Mouse (Mus musculus) T-helper 2 cell (primary cell): ENCODE measurements around the gene Crat.

Source experiments
- in situ Hi-C: fragments of 300-600 bp; cut with MboI, MseI; formaldehyde crosslinking; loops from one replicate; pipeline ENCODE4 v1.15.1; 2025; ENCODE audit warnings: high pct_unique_total_duplicates

Crat gene

GRCm38 (mm10) chr2:30415157-30415935 lies at the start of gene Crat:
Gene Crat, minus strand, starts transcription at chr2:30415813.
- in situ Hi-C loops = no loop called here

- in situ Hi-C loops = no loop called here
These were observed 48.8 kb upstream of the Crat start for GRCm38 (mm10) chr2:30464411-30464810.

GRCm38 (mm10) chr2:30463904-30464330 lies 48.3 kb upstream of the Crat start:
- in situ Hi-C loops = no loop called here

GRCm38 (mm10) chr2:30463341-30463761 lies 47.7 kb upstream of the Crat start:
- in situ Hi-C loops = no loop called here

- in situ Hi-C loops = no loop called here
These were observed 43.6 kb upstream of the Crat start for GRCm38 (mm10) chr2:30459241-30459640.

GRCm38 (mm10) chr2:30458349-30458748 lies 42.7 kb upstream of the Crat start:
- in situ Hi-C loops = no loop called here

GRCm38 (mm10) chr2:30456104-30456980 lies 40.7 kb upstream of the Crat start:
- in situ Hi-C loops = no loop called here

- in situ Hi-C loops = loop anchor here (5.0 kb wide), 1 partner anchor 338 kb away; no protein-coding TSS in a partner anchor
These were observed 39.0 kb upstream of the Crat start for GRCm38 (mm10) chr2:30454587-30454986.

GRCm38 (mm10) chr2:30453570-30453969 lies 38.0 kb upstream of the Crat start:
- in situ Hi-C loops = loop anchor here (5.0 kb wide), 1 partner anchor 339 kb away; no protein-coding TSS in a partner anchor

GRCm38 (mm10) chr2:30451525-30451924 lies 35.9 kb upstream of the Crat start:
- in situ Hi-C loops = loop anchor here (5.0 kb wide), 1 partner anchor 341 kb away; no protein-coding TSS in a partner anchor

GRCm38 (mm10) chr2:30450530-30450929 lies 34.9 kb upstream of the Crat start:
- in situ Hi-C loops = loop anchor here (5.0 kb wide), 1 partner anchor 342 kb away; no protein-coding TSS in a partner anchor

- in situ Hi-C loops = no loop called here
These were observed 32.8 kb upstream of the Crat start for GRCm38 (mm10) chr2:30448371-30448770.

GRCm38 (mm10) chr2:30446891-30447826 lies 31.5 kb upstream of the Crat start:
- in situ Hi-C loops = no loop called here

- in situ Hi-C loops = no loop called here
These were observed 29.7 kb upstream of the Crat start for GRCm38 (mm10) chr2:30445312-30445711.

- in situ Hi-C loops = no loop called here
These were observed 28.8 kb upstream of the Crat start for GRCm38 (mm10) chr2:30444450-30444849.

GRCm38 (mm10) chr2:30444006-30444405 lies 28.4 kb upstream of the Crat start:
- in situ Hi-C loops = no loop called here

- in situ Hi-C loops = no loop called here
These were observed 27.7 kb upstream of the Crat start for GRCm38 (mm10) chr2:30443281-30443680.

GRCm38 (mm10) chr2:30442498-30442890 lies 26.9 kb upstream of the Crat start:
- in situ Hi-C loops = no loop called here

- in situ Hi-C loops = no loop called here
These were observed 26.2 kb upstream of the Crat start for GRCm38 (mm10) chr2:30441518-30442497.
